Mouse (Mus musculus) left cerebral cortex, adult 8-10 months (tissue): ENCODE data around the gene Dazl. TPM values are rescaled to one million over a fixed set of nuclear protein-coding genes. Genes with fewer than 3 reads are reported as not detected.
A peak's percentile ranks its signal among the peaks of the same experiment; 100 is the strongest.

Experiments
- DNase-seq, 2 experiments: peaks; one replicate each; pipeline ENCODE4 v3.0.0; 2022; ENCODE audit warnings: low spot score in 2 of 2
- total RNA-seq, 4 experiments: library from RNA; stranded (reverse); gene quantifications; 2 replicates each; pipeline ENCODE4 v1.2.4; 2022

The Dazl gene
- 1 to 10 TPM; 3.7 to 5.0 (median 4.4) TPM for total RNA-seq

GRCm38 (mm10) chr17:50293241-50293731 lies at the start of gene Dazl:
Dazl (minus strand) TSS chr17:50293636.
- DNase-seq: peak in 1 of 2 experiments; percentile 20

- no peak for DNase-seq
Observed at GRCm38 (mm10) chr17:50341850-50342544, 48.6 kb upstream of the Dazl start.

DNA sequence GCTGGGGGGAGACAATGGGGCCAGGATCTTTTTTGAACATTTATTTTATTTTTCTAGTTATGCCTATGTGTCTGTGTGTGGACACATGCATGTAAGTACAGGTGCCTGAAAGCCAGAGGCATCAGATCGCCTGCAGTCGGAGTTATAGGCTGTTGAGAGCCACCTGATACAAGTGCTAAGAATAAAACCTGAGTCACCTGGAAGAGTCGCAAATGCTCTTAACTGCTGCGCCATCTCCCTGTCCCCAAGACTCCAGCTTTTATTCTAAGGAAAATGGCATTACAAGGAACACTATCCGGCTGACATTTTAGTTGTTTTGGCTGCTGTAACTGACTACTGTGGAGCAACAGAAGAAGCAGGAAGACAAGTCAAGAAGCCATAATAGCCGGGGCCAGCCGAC lies 45.5 kb upstream of the Dazl start:
- no peak for DNase-seq

- no peak for DNase-seq
Observed at GRCm38 (mm10) chr17:50335776-50336175, 42.3 kb upstream of the Dazl start.

DNA sequence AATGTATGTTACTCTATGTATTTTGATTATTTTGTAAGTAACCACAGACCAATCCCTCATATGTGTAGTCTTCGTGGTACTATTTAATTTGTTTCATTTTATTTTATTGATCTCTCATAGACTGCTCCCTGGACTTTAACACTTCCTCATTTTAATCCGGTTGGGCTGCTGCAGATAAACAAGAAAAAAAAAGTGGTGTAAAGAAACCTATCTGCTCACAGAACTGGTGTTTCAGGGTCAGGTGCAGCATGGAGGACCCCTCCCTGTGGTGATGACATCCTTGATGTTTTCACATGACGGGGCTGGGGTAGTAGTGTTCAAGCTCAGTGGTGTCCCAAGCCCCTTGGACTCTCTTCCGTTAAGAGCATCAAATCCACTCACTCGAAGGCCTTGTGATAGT lies 41.3 kb upstream of the Dazl start:
- no peak for DNase-seq

- DNase-seq: no peak
Observed at GRCm38 (mm10) chr17:50332012-50332300, 38.5 kb upstream of the Dazl start.

DNA sequence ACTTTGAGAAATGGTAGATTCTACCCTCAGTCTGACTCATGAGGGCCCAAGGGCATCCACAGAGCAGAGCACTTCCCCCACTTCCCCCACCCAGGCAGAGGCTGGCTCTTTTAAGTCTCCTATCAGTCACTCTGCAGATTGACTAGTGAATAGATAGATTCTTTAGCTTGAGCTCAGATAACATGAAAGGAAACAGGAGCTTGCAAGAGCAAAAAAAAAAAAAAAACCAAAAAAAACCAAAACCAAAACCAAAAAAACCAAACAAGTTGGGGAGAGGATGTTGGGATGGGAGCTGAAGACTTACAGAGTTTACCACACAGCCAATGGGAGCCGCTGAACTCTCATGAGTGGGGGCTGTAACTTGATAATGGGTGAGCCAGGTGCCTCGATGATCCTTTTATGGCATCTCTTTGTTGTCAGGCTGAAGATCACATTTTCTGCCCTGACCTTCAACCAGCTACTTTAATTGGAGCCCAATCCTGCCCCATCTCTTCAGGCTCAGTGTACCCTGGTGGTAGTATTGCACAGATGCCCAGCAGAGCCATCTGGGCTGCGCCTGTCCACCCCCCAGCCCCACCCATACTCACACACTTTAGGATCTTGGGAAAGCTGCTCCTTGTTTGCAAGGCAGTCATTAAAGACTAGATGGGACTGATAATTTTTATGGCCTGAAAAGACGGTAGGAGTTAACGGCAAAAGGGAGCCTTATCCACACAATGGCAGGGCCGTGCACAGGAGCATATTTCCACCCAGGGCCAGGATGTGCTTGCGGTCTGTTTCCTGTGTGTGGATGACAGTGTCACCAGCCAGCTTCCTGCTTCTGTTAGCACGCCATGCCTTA lies 38.0 kb upstream of the Dazl start:
- DNase-seq: no peak

DNA sequence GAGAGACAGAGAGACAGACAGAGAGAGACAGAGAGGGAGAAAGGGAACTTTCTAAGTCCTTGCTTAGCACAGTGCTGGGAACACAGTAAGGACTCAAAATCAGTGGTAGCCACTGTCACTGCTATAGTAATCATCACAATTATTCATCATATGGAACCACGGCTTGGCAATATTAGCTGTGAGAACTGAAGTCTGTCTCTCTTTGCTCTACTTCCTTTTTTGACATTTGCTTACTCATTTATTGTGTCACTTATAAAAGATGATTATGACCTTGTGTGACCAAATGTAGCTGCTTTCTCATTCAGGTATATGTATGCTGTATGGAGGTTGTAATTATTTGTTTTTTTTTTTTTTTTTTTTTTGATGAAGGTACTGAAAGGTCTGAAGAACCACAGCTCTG lies 36.8 kb upstream of the Dazl start:
- DNase-seq: no peak

GRCm38 (mm10) chr17:50324658-50325057 lies 31.2 kb upstream of the Dazl start:
- DNase-seq: no peak

- DNase-seq: no peak
Observed at GRCm38 (mm10) chr17:50318810-50319209, 25.4 kb upstream of the Dazl start.

DNA sequence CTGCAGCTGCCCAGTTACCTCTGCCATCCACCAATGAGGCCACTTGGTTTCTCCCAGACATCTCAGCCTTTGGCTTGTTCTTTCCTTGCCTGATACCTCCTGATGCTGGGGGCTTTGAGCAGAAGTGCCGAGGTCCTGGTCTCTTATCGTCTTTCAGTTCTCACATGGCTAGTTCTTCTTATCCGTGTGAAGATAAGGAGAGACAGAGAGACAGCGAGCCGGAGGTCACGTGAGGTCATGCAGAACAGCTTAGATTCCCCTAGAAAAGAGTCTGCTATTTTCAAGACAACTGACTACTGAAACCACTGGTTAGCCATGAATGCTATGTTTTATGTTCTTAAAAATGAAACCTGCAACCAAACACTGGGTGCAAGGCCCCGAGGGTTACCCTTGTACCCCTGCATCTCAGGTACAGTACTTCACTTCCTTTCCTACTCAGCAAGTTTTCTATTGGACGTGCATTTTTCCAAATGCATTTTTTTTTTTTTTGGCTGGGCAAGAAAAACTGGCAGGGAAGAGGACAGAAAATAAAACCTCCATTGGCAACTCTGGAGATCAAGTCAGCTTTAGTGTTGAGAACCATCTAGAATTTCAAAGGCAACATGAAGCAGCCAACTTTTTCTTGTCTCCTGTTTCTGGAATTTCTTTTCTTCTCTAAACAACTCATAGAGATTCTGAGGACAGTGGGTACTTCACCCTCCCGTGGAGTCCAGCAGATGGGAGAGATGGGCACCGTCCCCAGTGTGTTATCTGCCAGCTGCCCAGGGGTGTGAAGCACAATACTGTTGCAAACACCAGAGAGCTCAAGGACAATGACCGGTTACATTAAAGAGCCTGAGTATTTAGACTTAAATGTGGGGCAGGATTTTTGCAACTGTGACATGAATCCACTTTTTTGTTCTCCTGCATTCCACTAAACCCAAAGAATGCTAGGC lies 23.0 kb upstream of the Dazl start:
- no peak for DNase-seq

DNA sequence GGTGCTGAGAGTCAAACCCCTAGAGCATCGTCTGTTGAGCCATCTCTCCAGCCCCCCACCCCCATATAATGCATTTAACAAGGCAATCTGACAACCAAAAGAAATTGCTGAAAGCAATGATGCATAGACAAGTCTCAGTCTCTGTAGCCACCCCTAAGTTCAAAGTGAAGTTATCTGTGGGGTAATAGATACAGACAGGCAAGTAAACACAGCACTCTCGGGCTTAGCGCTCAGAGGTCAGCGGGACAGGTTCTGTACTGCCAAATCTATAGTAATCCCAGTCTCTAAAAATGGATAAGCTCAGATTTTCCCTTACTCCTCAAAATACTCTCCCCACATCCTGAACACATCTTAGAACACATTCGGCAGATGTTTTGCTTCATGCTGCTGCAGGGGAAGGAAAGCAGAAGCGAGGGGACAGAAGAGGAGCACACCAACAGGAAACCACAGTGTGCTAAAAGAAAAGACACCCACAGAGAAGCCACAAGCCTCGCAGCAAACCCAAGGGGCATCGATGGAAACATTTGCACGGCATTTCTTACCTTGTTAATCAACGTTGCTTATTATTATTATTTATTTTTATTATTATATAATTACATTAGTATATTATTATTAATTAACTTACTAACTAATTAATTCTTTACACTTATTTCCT lies 16.8 kb upstream of the Dazl start:
- DNase-seq: no peak

DNA sequence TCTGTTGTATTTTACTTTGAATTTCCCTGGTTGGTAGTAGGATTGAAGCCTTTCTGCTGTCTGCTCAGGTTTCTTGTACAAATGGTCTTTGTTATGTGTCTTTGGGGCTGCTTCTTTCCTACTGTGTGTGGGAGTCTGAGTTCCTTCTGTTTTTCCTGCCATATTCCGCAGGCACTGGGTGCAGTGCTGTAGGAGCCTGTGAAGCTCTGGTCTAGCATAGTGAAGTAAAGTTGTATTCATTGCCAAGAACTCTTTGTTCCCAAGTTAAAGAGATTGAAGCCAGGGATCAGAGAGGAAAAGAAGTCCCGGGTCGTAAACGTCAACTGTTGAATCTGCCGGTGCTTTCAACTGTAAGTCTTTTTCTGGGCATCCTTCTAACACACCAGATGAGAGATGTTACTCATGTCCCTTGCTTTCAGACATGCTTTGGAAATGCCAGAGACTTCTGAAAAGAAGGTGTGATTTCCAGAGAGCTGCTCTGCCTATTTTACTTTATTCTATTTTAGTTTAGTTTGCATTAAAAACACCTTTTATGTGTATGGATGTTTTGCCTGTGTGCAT lies 16.2 kb upstream of the Dazl start:
- peak in 1 of 2 experiments; percentile 19 for DNase-seq

DNA sequence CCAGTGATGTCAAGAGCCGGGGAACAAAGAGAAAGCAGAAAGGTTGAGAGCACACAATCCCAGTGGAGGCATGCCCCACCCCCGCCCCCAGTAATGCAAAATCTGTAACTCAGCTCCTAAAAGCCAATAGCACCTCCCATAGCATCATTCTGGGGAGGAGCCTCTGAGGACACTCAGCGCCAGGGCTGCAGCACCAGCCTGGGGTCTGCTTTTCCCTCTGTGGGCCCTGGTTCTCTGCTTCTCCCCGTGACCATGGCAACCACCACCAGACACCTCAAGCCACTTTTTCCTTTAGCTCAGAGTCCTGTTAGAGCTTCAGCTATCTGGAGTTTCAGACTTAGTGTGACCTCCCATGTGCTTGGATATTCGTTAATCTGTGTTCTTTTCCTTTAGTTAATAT lies 15.4 kb upstream of the Dazl start:
- DNase-seq: no peak

DNA sequence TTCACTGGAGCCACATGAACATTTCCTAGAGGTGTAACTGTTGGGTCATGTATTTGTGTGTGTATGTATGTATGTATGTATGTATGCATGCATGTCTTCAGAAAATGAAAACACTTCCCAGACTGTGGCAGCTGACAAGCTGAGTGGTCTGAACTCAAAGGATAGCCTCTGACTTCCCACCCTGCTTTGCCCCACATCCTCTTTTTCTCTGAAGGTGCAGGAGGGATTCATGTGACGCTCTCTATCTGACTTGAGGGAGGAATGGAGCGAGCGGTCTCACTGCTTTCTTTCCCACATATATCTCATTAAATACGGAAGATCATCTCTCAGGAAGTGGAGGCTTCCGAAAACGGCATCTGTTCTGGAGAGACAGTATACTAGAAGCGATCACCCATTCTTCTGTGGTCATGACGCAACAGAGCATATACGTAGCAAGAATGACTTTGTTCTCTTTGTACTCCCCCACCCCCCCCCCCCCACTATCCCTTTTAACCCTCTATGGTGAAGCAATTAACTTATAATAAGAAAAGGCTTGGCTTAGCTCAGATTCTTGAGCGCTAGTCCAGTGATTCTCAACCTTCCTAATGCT lies 14.7 kb upstream of the Dazl start:
- no peak for DNase-seq

- no peak for DNase-seq
Observed at GRCm38 (mm10) chr17:50302867-50303266, 9.4 kb upstream of the Dazl start.

DNA sequence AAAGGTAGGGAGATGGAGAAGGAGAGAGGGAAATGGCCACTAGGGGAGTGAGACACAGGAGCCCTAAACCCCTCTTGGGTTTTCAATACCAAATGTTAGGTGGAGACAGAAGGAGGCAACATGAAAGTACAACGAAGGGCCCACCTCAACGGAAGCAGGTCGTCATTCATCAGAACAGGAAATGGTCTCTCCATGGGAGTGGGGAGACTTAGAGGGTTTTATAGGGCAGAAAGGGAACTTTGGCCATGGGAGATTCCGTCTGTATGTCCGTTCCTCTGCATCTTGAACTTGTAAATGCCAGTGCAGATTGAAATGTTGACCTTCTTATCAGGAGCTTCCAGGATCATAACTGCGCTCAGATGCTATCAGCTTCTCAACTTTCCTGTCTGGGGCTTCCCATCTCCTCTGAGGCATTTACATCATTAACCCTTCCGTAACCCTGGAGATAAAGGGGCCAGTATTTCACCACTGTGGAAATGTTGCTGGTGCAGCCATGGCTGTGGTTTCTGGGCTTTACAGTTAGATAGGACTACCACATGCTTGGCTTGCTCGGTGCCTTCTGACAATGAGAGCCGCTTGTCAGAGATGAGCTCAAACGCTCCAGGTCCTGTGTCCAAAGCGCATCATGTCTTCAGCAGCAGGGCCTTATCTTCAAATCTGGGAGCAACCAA lies 6.9 kb upstream of the Dazl start:
- DNase-seq: no peak

GRCm38 (mm10) chr17:50298821-50299220 lies 5.4 kb upstream of the Dazl start:
- DNase-seq: no peak

- no peak for DNase-seq
Observed at GRCm38 (mm10) chr17:50294726-50295125, 1.3 kb upstream of the Dazl start.

GRCm38 (mm10) chr17:50292661-50293171 lies 720 bp downstream of the Dazl start:
- DNase-seq: peak; percentile 43 to 58
